Mouse (Mus musculus): ENCODE measurements at regions not wholly inside any gene's neighbourhood (a gene's known extent, or its start where the extent isn't known, plus 50 kb on each side); places are given as distances from the start of the nearest gene placed in this dataset.
"Not testable (repeated sequence)": the region's sequence is repeated elsewhere in the genome, so short reads cannot be mapped to it uniquely, and the experiment has no call there.

- not testable (repeated sequence) for DNase-seq (ENCODE audit: low spot score)
Observed at GRCm38 (mm10) chr6:22789731-22790130, 85.6 kb upstream of the Ptprz1 start.

- no peak for DNase-seq (ENCODE audit: low spot score)
Observed at GRCm38 (mm10) chr6:22791801-22792200, 83.5 kb upstream of the Ptprz1 start.

- DNase-seq (ENCODE audit: low spot score) = no peak
Observed at GRCm38 (mm10) chr6:22792601-22793000, 82.7 kb upstream of the Ptprz1 start.

GRCm38 (mm10) chr6:22794071-22794721 lies 81.1 kb upstream of the Ptprz1 start:
- no peak for DNase-seq (ENCODE audit: low spot score)

GRCm38 (mm10) chr6:22794755-22795154 lies 80.5 kb upstream of the Ptprz1 start:
- no peak for DNase-seq (ENCODE audit: low spot score)

DNA sequence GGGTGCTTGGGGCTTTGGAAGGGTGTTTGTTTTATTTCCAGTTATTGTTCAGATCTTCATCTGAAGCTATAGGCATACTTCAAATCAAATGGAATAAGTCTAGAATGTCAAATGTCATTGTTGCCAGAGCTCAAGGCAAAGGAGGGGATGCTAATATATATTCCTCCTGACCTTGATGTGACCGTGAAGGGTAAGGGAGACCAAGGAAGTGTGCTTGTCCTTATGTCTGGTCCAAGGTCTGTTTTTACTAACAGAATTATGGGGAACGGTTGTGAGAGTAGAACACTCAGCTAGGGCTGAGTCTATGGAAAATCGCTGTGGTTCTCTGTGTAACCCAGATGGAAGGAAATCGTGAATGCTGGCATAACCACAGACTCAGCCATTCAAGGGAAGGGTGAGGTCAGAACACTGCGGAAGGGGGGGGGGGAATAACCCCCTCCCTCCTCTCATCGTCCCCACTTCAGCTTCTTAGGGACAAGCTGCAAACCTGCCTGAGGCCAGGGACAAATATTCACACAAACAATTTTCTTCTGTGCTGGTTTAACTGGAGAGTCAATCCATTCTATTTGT lies 79.9 kb upstream of the Ptprz1 start:
- no peak for DNase-seq (ENCODE audit: low spot score)

- DNase-seq (ENCODE audit: low spot score) = no peak
Observed at GRCm38 (mm10) chr6:22801908-22802307, 73.4 kb upstream of the Ptprz1 start.

DNA sequence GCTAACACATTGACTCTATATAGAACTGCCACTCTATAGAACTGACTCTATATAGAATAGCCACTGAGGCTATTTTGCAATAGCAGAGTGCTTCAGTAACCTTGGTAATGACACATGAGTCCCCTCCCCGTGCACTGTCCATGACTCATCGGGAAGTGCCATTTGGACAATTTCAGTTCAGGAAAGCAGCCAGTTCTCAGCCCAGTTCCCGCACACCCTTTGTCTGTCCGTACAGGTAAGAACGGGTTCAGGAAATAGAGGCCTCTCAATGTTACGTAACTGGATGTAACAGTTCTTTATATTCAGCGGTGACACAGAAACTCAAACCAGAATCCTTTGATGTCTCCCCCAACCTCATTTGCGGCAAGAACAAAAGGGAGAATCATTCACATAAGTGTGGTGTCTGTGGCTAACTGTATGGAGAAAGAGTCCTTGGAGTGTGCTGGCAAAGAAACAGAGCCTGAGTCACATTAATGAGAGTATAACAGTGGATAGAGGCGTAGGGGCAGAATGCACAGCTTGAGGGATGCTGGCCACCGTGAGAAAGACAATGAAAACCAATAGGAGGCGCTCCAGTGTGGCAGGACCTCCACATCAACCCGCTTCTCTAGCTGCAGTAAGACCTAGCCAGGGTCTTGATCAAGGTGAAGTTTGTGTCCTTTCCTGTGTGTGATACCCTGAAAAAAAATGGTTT lies 72.8 kb upstream of the Ptprz1 start:
- DNase-seq (ENCODE audit: low spot score) = peak; percentile 6

DNA sequence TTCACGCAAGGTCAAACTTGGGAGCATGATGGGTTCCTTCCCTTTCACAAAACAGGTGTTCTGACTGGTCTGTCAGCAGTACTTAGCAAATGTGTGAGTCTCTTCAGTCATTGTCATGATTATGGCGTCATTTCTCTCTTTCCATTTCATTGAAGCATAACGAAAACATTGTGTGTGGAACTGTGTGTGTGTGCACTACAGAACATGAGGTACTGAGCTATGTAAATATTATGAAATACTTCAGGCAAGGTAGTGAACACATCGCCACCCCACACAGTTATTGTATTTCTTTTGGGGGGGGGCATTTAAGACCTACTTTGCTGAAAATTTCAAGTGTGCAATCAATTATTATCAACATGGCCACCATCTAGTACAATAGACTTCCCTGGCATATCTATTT lies 71.4 kb upstream of the Ptprz1 start:
- no peak for DNase-seq (ENCODE audit: low spot score)

GRCm38 (mm10) chr6:22825086-22825768 lies 50.1 kb upstream of the Ptprz1 start:
- no peak for DNase-seq (ENCODE audit: low spot score)

Measured in lung, postnatal 25 days (tissue).